Mouse (Mus musculus) c-Kit-negative CD71-positive TER-119-positive erythroid progenitor cells, embryonic 14.5 days (primary cell): ENCODE measurements around the gene Cep170b.

ENCODE experiments used
- DNase-seq: peaks from one replicate; pipeline ENCODE4 v3.0.0-alpha.2; 2013; ENCODE audit warnings: low read depth, low spot score

Gene Cep170b

DNA sequence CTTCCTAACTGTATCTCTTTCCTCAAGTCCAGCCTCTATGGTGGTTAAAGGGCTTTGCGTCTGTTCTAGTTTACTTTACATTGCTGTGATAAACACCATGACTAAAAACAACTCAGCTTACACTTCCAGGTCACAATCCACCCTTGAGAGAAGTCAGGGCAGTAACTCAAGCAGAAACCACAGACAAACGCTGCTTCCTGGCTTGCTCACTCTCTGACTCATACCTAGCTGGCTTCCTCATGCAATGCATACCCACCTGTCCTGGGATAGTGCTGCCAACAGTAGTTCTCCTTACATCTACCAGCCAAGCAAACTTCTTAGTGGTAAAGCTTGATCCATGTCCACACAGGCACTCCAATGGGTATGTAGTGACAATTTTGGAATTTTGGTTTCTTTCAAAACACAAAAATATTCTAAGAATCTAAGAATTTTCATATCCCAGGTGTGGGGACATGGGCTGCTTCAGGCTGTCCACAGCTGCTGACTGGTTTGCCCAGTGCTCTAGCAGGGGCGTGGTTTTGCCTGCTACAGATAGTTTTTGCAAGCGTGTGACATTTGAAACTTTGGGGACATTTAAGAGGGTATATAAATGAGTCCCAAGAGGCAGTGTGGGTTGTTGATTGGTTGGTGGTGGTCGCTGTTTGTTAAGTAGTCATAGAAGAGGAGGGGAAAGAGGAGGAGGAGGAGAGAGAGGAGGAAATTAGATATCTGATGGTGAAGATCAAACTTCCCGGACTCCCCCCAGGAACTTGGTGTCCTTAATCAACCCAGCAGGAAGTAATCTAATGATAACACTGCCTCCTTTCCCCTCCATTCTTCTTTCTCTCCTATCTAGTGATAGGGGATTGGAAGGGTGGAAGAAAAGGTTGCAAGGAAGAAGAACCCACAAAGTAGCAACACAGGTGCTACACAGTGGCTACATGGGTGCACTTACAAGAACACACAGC, 17.6 kb upstream of the Cep170b start:
- DNase-seq, result no peak

GRCm38 (mm10) chr12:112706704-112707572, 13.3 kb upstream of the Cep170b start:
- DNase-seq, result peak; percentile 26

GRCm38 (mm10) chr12:112707573-112707869, 12.7 kb upstream of the Cep170b start:
- DNase-seq, result no peak

GRCm38 (mm10) chr12:112713984-112714383, 6.3 kb upstream of the Cep170b start:
- no peak for DNase-seq

DNA sequence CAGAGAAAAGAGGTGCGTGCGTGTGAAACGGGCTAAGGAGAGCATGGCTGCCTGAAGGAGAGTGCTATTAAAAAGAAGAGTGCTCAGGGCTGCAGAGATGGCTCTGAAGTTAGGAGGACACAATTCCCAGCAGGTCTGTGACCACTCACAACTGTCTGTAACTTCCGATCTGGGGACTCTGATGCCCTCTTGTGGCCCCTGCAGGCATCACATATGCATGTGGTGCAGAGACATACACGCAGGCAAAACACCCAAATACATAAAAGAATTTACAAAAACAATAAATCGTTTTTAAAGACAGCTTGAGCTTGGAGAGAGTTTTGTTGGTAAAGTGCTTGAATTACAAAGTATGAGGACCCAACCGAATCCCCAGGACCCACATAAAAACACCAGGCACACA, 3.1 kb upstream of the Cep170b start:
- no peak for DNase-seq

- no peak for DNase-seq
These were observed 1.3 kb upstream of the Cep170b start for GRCm38 (mm10) chr12:112718995-112719394.

GRCm38 (mm10) chr12:112720890-112721423, 702 bp downstream of the Cep170b start:
- DNase-seq, result no peak

GRCm38 (mm10) chr12:112721424-112722239, 1.4 kb downstream of the Cep170b start:
- DNase-seq, result no peak

DNA sequence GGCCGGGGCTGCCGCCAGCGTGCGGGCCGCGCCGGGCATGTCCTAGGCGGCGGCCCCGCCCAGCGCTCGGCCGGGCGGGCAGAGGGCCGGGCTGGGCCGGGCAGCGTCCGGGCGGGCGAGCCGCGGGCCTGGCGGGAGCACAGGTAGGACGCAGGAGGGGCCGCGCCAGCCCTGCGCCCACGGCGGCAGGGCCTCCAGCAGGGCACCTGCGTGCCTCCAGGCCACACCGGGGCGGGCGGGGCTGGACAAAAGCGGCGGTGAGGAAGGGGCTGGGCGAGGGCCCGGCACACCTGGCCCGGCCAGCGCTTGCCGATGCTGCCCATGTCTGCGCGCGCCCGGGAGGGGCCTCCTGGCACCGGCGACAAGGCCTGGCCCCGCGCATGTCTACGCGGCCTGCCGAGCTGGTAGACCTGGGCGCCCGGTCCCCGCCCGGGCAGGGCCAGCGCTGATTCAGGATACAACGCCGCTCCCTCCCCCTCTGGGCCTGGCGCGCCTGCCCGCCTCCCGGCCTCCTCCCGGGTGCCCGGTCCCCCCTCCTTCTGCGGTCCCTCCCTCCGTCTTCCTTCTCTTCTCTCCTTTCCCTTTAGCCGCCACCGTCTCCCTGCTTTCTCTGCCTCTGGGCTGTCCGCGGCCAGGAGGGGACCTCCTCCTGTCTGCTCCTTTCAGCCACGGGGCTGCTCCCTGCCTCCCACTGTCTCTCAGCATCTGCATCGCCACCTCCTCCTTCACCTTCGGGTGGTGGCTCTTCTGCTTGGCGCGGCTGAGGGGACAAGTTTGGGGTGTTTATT, 2.2 kb downstream of the Cep170b start:
- DNase-seq, result no peak

GRCm38 (mm10) chr12:112723028-112723330, 2.7 kb downstream of the Cep170b start:
- no peak for DNase-seq

- no peak for DNase-seq
These were observed 3.2 kb downstream of the Cep170b start for GRCm38 (mm10) chr12:112723445-112723844.

GRCm38 (mm10) chr12:112724077-112724805, 4.0 kb downstream of the Cep170b start:
- no peak for DNase-seq

- no peak for DNase-seq
These were observed 7.5 kb downstream of the Cep170b start for GRCm38 (mm10) chr12:112727801-112728200.

- no peak for DNase-seq
These were observed 10.6 kb downstream of the Cep170b start for GRCm38 (mm10) chr12:112730808-112731207.

DNA sequence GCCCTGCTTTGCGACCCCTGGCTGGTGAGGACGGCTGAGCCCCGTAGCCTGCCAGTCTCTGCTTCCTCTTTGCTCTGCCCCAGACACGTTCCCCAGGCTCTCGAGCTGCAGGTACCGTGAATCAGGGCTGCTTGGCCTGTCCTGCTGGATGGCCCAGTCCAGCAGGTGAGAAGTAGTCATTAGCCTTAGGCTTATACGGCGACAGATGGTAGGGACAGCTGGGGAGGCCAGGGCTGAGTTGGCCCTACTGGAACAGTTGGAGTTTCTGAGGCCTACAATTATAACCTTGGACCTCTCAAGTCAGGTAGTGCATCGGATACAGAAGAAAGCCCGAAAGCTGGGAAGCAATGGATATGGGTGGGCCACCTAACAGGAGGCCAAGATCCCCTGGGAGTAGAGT, 12.3 kb downstream of the Cep170b start:
- DNase-seq, result no peak

DNA sequence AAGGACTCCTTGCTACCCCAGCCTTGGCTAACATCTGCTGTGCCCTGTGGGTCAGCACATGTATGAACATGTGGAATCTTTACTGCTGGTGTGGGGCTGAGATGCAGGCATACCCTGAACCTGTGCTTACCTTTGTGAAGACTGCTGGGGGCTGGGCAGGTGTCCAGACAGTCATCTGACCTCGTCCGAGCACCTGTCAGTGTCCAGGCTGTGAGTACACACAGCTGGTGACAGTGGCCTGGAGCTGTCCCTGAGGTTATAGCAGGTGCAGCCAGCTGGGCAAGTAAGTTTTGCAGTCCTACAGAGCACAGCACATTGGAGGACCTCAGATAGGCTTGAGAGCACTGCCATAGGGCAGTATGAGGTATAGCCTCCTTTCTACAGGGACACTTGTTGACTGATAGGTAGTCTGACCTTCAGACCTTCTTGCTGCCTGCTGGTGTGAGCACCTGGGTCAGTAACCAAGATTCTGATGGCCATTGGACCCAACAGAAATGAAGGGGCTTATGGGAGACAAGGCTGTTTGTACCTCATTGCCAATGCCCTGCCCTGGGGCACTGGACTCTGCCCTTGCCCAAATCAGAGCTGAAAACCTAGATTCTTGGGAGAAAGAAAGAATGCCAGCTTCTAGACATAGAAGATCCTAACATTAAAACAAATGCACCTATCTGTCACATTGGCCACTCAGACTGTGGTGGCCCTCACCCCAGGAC, 14.0 kb downstream of the Cep170b start:
- DNase-seq, result no peak

DNA sequence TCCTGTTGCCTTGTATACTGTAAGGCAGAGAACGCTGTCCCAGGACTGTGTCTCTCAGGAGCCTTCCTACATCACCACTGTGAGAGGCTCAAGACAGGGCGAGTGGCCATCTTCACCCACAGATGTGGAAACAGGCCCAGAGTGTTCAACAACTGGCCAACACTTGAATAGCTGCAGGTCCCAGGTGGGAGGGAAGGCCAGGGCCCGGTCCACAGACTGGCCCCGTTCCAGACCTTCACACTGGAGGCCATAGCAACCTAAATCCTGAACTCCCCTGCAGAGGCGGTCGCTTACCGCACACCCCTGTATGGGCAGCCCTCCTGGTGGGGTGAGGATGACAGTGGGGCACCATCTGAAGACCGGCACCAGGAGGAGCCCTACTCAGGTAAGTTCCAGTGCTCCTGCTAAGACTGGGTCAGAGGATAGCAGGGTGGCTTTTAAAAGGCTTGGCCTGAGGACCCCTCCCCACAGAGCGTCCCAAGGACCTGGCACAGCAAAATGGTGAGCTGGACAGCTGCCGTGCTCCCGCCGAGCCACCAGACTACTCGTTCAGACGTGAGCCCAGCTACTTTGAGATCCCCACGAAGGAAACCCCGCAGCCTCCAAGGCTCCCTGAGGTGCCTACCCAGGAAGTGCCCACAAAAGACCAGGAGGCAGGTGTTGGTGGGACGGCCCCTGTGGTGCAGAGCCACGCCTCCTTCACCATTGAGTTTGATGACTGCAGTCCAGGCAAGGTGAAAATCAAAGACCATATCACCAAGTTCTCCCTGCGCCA, 14.8 kb downstream of the Cep170b start:
- DNase-seq, result no peak

DNA sequence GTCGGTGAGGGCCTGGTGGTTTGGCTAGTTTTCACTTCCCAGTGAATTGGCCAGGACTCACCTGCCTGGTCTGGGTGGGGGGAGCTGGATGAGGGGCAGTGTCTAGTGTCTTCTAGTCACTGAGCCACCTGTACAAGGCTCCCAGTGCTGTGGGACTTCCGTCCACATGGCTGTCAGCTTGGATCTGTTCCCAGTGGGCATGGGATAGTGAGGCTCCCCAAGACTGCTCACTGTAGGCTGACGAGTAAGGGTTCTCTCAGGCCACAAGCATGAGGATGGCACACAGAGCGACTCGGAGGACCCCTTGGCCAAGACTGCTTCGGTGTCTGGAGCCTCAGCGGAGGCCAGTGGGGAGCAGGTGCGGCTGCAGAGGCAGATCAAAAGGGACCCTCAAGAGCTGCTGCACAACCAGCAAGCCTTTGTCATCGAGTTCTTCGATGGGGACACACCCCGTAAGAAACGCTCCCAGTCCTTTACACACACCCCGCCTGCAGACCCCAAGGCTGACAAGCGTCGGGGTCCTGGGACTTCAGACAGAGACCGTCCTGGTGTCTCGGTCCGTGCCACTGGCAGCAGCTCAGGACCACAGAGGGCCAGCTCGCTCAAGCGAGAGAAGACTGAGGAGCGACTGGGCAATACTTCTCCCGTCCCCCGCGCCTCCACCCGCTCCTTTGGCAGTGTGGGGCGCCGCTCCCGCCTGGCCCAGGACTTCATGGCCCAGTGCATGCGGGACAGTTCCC, 15.8 kb downstream of the Cep170b start:
- DNase-seq, result no peak
